Mouse (Mus musculus) hindbrain, embryonic 12.5 days (tissue): ENCODE data around the gene Atf3. TPM values are rescaled to one million over a fixed set of nuclear protein-coding genes. Genes with fewer than 3 reads are reported as not detected.
A peak's percentile ranks its signal among the peaks of the same experiment; 100 is the strongest.

Source experiments
- ATAC-seq: fragments of 200-750 bp; cut with Nextera tagmentation; 2 replicates; pipeline ENCODE4 v1.8.0; 2017; ENCODE audit warnings: moderate TSS enrichment; ENCODE audit not compliant: low FRiP score
- H3K27ac ChIP-seq: fragments of 300-500 bp; sonication (generic); 2 replicates; pipeline ENCODE4 v1.5.1; 2016; ENCODE audit warnings: mild to moderate bottlenecking
- H3K27me3 ChIP-seq: fragments of 300-500 bp; sonication (generic); 2 replicates; pipeline ENCODE4 v1.6.1; 2016; ENCODE audit warnings: mild to moderate bottlenecking
- H3K36me3 ChIP-seq: fragments of 300-500 bp; sonication (generic); 2 replicates; pipeline ENCODE4 v1.6.1; 2016; ENCODE audit warnings: mild to moderate bottlenecking
- H3K4me1 ChIP-seq: fragments of 300-500 bp; sonication (generic); 2 replicates; pipeline ENCODE4 v1.6.1; 2016
- H3K4me2 ChIP-seq: fragments of 300-500 bp; sonication (generic); replicated peaks from 2 replicates; pipeline ENCODE4 v1.6.1; 2016; ENCODE audit warnings: mild to moderate bottlenecking
- H3K4me3 ChIP-seq: fragments of 300-500 bp; sonication (generic); 2 replicates; pipeline ENCODE4 v1.5.1; 2016; ENCODE audit warnings: mild to moderate bottlenecking
- H3K9ac ChIP-seq: fragments of 300-500 bp; sonication (generic); 2 replicates; pipeline ENCODE4 v1.6.1; 2016; ENCODE audit warnings: mild to moderate bottlenecking, moderate library complexity
- H3K9me3 ChIP-seq: fragments of 300-500 bp; sonication (generic); replicated peaks from 2 replicates; pipeline ENCODE4 v1.6.1; 2016; ENCODE audit warnings: mild to moderate bottlenecking
- WGBS: fragments of 180-500 bp; shearing (Covaris S2); methylation state at CpG from one replicate; pipeline ENCODE4 v1.1.7; 2016; 5-methylcytosine and 5-hydroxymethylcytosine counted together
- polyA plus RNA-seq: library from polyadenylated mRNA; unstranded; fragments of >200 nt; fragmentation: Nextera tagmentation; extraction: Ambion mirVana; gene quantifications from 2 replicates; pipeline ENCODE4 v1.2.1, GENCODE M21; 2016

The Atf3 gene
- polyA plus RNA-seq, 1 experiment from 2014 or later: 2.7 TPM

DNA sequence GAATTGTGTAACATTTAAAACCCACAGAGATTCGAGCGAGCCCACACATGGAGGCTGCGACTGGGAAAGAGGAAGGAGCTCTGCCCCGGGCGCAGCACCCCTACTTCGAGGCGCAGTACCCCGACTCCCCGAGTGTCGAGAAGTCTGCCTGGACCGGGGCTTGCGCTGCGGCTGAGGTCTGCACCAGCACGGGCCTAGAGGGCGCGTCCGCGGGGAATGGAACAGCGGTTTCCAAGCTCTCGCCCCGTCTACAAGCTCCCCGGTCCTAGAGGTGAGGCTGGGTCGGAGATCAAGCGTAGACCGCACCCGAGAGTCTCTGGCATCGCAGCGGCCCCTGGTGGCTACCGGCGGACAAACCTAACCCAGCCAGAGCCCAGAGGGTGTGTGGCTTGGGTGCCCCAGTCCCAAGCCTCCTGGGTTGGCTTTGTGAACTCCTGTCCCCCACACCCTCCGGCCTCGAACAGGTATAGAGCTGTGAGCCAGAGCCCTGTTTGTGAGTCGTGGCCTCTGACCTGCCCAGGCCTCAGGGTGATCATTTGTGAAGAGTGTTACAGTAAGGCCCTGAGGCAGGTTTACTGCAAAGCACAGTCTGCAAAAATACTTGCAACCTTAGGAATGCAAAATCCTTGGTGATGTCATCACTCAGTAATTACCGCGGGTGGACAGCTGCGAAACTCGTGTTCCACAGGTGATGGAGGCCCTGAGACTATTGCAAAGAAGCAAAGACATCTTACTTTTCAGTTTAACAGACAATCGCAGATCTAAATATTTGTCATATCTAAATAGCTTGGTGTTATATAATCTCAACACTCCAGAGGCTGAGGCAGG, 91.8 kb downstream of the Atf3 start:
- peak; percentile 43; the same call in 1 of the 2 replicates for ATAC-seq
- 17% methylated on average over 38 of the region's 38 CpGs for WGBS
- peaks cover 9% of the 10 kb centered on the region for H3K9me3 ChIP-seq
- H3K4me2 ChIP-seq: peak overlapping the region; percentile 56
- no peaks in the 10 kb centered on the region for H3K36me3 ChIP-seq
- H3K27me3 ChIP-seq: peaks cover 17% of the 10 kb centered on the region
- H3K9ac ChIP-seq: peak overlapping the region; percentile 38; the same call in 1 of the 2 replicates
- H3K4me3 ChIP-seq: peak overlapping the region; percentile 27
- no peak overlapping the region for H3K27ac ChIP-seq
- peaks cover 7% of the 10 kb centered on the region; the same call in 1 of the 2 replicates for H3K4me1 ChIP-seq

- H3K4me2 ChIP-seq: no peak overlapping the region
- peaks cover 7% of the 10 kb centered on the region; the same call in 1 of the 2 replicates for H3K4me1 ChIP-seq
- H3K9me3 ChIP-seq: peaks cover 4% of the 10 kb centered on the region
- H3K9ac ChIP-seq: no peak overlapping the region
- 55% methylated on average over 4 of the region's 4 CpGs for WGBS
- H3K36me3 ChIP-seq: no peaks in the 10 kb centered on the region
- no peak overlapping the region for H3K27ac ChIP-seq
- no peak for ATAC-seq
- H3K4me3 ChIP-seq: no peak overlapping the region
- H3K27me3 ChIP-seq: peaks cover 17% of the 10 kb centered on the region
These were observed 93.6 kb downstream of the Atf3 start for GRCm38 (mm10) chr1:191124288-191124687.

DNA sequence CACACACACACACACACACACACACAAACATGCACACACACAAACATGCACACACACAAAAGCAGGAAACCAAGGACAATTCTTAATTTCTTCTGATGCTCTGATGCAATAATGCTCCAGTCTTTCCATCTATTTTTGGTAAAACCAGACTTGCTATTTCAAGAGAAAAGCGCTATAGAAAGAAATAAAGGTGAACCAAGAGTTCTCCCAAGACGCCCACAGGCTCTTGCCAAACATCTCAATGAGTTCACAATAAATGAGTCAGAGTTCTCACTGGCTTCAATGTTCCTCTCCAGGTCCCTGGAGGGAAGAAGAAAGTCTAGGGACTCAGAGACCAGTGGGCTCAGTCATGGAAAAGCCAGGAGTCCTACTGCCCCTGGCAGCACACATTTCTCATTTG, 94.1 kb downstream of the Atf3 start:
- H3K27ac ChIP-seq: no peak overlapping the region
- no peaks in the 10 kb centered on the region for H3K9me3 ChIP-seq
- no peak overlapping the region for H3K4me3 ChIP-seq
- ATAC-seq: no peak
- H3K4me2 ChIP-seq: no peak overlapping the region
- peaks cover 17% of the 10 kb centered on the region for H3K27me3 ChIP-seq
- WGBS: 84% methylated on average over 2 of the region's 2 CpGs
- no peaks in the 10 kb centered on the region for H3K36me3 ChIP-seq
- H3K9ac ChIP-seq: no peak overlapping the region
- peaks cover 7% of the 10 kb centered on the region; the same call in 1 of the 2 replicates for H3K4me1 ChIP-seq

DNA sequence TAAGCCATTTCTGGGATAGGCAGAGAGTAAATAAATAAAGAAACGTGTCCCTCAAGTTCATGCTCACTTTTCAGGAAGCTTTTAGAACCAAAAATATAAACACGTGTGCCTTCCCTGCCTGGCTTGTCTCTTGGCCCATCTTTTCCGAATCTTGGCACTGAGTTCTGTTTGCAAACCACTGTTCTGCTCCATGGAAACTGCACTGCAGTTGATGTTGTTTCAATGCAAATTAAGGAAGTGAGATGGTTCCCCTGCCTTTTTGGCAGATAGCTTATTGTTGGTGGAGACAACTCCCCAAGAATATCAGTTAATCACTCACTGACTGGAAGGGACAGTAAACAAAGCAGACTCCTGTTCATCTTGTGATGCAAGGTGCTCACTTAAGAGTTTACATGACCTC, 95.1 kb downstream of the Atf3 start:
- H3K4me2 ChIP-seq: no peak overlapping the region
- no peak overlapping the region for H3K9ac ChIP-seq
- ATAC-seq: no peak
- WGBS: 61% methylated on average over 3 of the region's 3 CpGs
- H3K4me3 ChIP-seq: no peak overlapping the region
- H3K36me3 ChIP-seq: no peaks in the 10 kb centered on the region
- no peaks in the 10 kb centered on the region for H3K9me3 ChIP-seq
- peaks cover 17% of the 10 kb centered on the region for H3K27me3 ChIP-seq
- H3K27ac ChIP-seq: no peak overlapping the region
- H3K4me1 ChIP-seq: peaks cover 7% of the 10 kb centered on the region; the same call in 1 of the 2 replicates

Other genes starting within 250 kb of the Atf3 start
- 81.0 and 94.6 TPM in 2 replicates for gene Vash2, start 238.7 kb downstream of the Atf3 start, polyA plus RNA-seq
- gene Flvcr1, start 191.9 kb downstream of the Atf3 start, polyA plus RNA-seq: 9.1 and 9.6 TPM in 2 replicates
- not detected in 2 replicates for gene Spata45, start 181.4 kb downstream of the Atf3 start, polyA plus RNA-seq
- gene Tatdn3, start 155.1 kb downstream of the Atf3 start, polyA plus RNA-seq: 14.5 and 17.6 TPM in 2 replicates
- 12.6 and 15.8 TPM in 2 replicates for gene Nsl1, start 155.0 kb downstream of the Atf3 start, polyA plus RNA-seq
- gene Batf3, start 120.2 kb downstream of the Atf3 start, polyA plus RNA-seq: 2.8 and 3.8 TPM in 2 replicates
- gene Fam71a, start 53.2 kb downstream of the Atf3 start, polyA plus RNA-seq: not detected in 2 replicates
- 81.0 and 87.3 TPM in 2 replicates for gene Nenf, start 100.2 kb upstream of the Atf3 start, polyA plus RNA-seq
- 34.2 and 35.1 TPM in 2 replicates for gene Tmem206, start 107.9 kb upstream of the Atf3 start, polyA plus RNA-seq
- 13.9 and 14.9 TPM in 2 replicates for gene Ppp2r5a, start 185.2 kb upstream of the Atf3 start, polyA plus RNA-seq